Mouse (Mus musculus): ENCODE measurements around the gene Rpl32.

GRCm38 (mm10) chr6:115768207-115768606 is 40.3 kb downstream of the Rpl32 start:
- TF ChIP-seq CTCF (IDR thresholded peaks at IDR 0.05) = no peak
- TF ChIP-seq EP300 (IDR thresholded peaks at IDR 0.05) = peak; percentile 75
